Mouse (Mus musculus): Measurements from ENCODE around the gene Rtl10.
"Not testable (repeated sequence)": the region's sequence is repeated elsewhere in the genome, so short reads cannot be mapped to it uniquely, and the experiment has no call there.

Rtl10 gene

GRCm38 (mm10) chr16:18483839-18484238, 14.9 kb upstream of the Rtl10 start:
- DNase-seq (ENCODE audit: low spot score in 2 of 2) = no peak

- no peak for DNase-seq (ENCODE audit: low spot score in 2 of 2)
These were observed 14.3 kb upstream of the Rtl10 start for GRCm38 (mm10) chr16:18484386-18484785.

- no peak for DNase-seq (ENCODE audit: low spot score in 2 of 2)
These were observed 13.8 kb upstream of the Rtl10 start for GRCm38 (mm10) chr16:18484794-18485435.

GRCm38 (mm10) chr16:18486126-18486525, 12.6 kb upstream of the Rtl10 start:
- no peak for DNase-seq (ENCODE audit: low spot score in 2 of 2)

GRCm38 (mm10) chr16:18490281-18490680, 8.4 kb upstream of the Rtl10 start:
- DNase-seq (ENCODE audit: low spot score in 2 of 2) = no peak

GRCm38 (mm10) chr16:18490894-18491293, 7.8 kb upstream of the Rtl10 start:
- DNase-seq (ENCODE audit: low spot score in 2 of 2) = no peak

GRCm38 (mm10) chr16:18497865-18498515, 711 bp upstream of the Rtl10 start:
- DNase-seq (ENCODE audit: low spot score in 2 of 2) = no peak

GRCm38 (mm10) chr16:18498996-18499395, 295 bp downstream of the Rtl10 start:
- no peak for DNase-seq (ENCODE audit: low spot score in 2 of 2)

GRCm38 (mm10) chr16:18501531-18501930, 2.8 kb downstream of the Rtl10 start:
- DNase-seq (ENCODE audit: low spot score in 2 of 2) = no peak

GRCm38 (mm10) chr16:18503566-18504342, 5.1 kb downstream of the Rtl10 start:
- no peak for DNase-seq (ENCODE audit: low spot score in 2 of 2)

GRCm38 (mm10) chr16:18506524-18507199, 8.0 kb downstream of the Rtl10 start:
- no peak for DNase-seq (ENCODE audit: low spot score in 2 of 2)

- no peak for DNase-seq (ENCODE audit: low spot score in 2 of 2)
These were observed 8.5 kb downstream of the Rtl10 start for GRCm38 (mm10) chr16:18507200-18507549.

- no peak for DNase-seq (ENCODE audit: low spot score in 2 of 2)
These were observed 13.0 kb downstream of the Rtl10 start for GRCm38 (mm10) chr16:18511741-18512140.

GRCm38 (mm10) chr16:18513508-18513907, 14.8 kb downstream of the Rtl10 start:
- no peak for DNase-seq (ENCODE audit: low spot score in 2 of 2)

GRCm38 (mm10) chr16:18518091-18518490, 19.4 kb downstream of the Rtl10 start:
- peak in 1 of 2 experiments; percentile 22 for DNase-seq (ENCODE audit: low spot score in 2 of 2)

- DNase-seq (ENCODE audit: low spot score in 2 of 2) = peak in 1 of 2 experiments; percentile 7
These were observed 25.0 kb downstream of the Rtl10 start for GRCm38 (mm10) chr16:18523563-18524245.

GRCm38 (mm10) chr16:18528656-18529055, 30.0 kb downstream of the Rtl10 start:
- DNase-seq (ENCODE audit: low spot score in 2 of 2) = peak in 1 of 2 experiments; percentile 3

GRCm38 (mm10) chr16:18533061-18533460, 34.4 kb downstream of the Rtl10 start:
- DNase-seq (ENCODE audit: low spot score in 2 of 2) = not testable (repeated sequence)

- no peak for DNase-seq (ENCODE audit: low spot score in 2 of 2)
These were observed 38.8 kb downstream of the Rtl10 start for GRCm38 (mm10) chr16:18537407-18537990.

GRCm38 (mm10) chr16:18539281-18539680, 40.6 kb downstream of the Rtl10 start:
- no peak for DNase-seq (ENCODE audit: low spot score in 2 of 2)

GRCm38 (mm10) chr16:18543151-18543829, 44.6 kb downstream of the Rtl10 start:
- no peak for DNase-seq (ENCODE audit: low spot score in 2 of 2)
